Mouse (Mus musculus): ENCODE data around the gene Nrxn1. TPM values are rescaled to one million over a fixed set of nuclear protein-coding genes. Genes with fewer than 3 reads are reported as not detected.
A peak's percentile ranks its signal among the peaks of the same experiment; 100 is the strongest.

Nrxn1 gene
- polyA plus RNA-seq, 1 experiment from 2014 or later: 109 TPM

- no peaks in the 10 kb centered on the region for H3K4me1 ChIP-seq (replicated peaks)
- H3K36me3 ChIP-seq: no peaks in the 10 kb centered on the region
- no peak for ATAC-seq
- no peak overlapping the region for H3K4me2 ChIP-seq (replicated peaks)
- no peak overlapping the region for H3K4me3 ChIP-seq (replicated peaks)
- no peak overlapping the region for H3K27ac ChIP-seq
- H3K27me3 ChIP-seq: no peaks in the 10 kb centered on the region
- H3K9ac ChIP-seq (replicated peaks): no peak overlapping the region
- H3K9me3 ChIP-seq: no peaks in the 10 kb centered on the region
Observed at GRCm38 (mm10) chr17:90443067-90443466, 649.8 kb downstream of the Nrxn1 start.

GRCm38 (mm10) chr17:90435836-90436235 is 657.0 kb downstream of the Nrxn1 start:
- Histone ChIP-seq H3K4me1 (replicated peaks) (no peaks in the 10 kb centered on the region), H3K9ac (replicated peaks) (no peak overlapping the region), H3K4me3 (replicated peaks) (no peak overlapping the region), H3K4me2 (replicated peaks) (no peak overlapping the region), H3K9me3 (no peaks in the 10 kb centered on the region), H3K27me3 (no peaks in the 10 kb centered on the region), H3K27ac (no peak overlapping the region), H3K36me3 (no peaks in the 10 kb centered on the region)
- no peak for ATAC-seq

GRCm38 (mm10) chr17:90435371-90435770 is 657.5 kb downstream of the Nrxn1 start:
- Histone ChIP-seq H3K4me3 (replicated peaks) (no peak overlapping the region), H3K9me3 (no peaks in the 10 kb centered on the region), H3K27me3 (no peaks in the 10 kb centered on the region), H3K4me1 (replicated peaks) (no peaks in the 10 kb centered on the region), H3K9ac (replicated peaks) (no peak overlapping the region), H3K36me3 (no peaks in the 10 kb centered on the region), H3K4me2 (replicated peaks) (no peak overlapping the region), H3K27ac (no peak overlapping the region)
- 82% methylated on average over 2 of the region's 2 CpGs for WGBS
- no peak for ATAC-seq

GRCm38 (mm10) chr17:90430211-90430610 is 662.7 kb downstream of the Nrxn1 start:
- no peak overlapping the region for H3K9ac ChIP-seq (replicated peaks)
- H3K27ac ChIP-seq: no peak overlapping the region
- H3K4me1 ChIP-seq (replicated peaks): no peaks in the 10 kb centered on the region
- no peaks in the 10 kb centered on the region for H3K36me3 ChIP-seq
- H3K4me2 ChIP-seq (replicated peaks): no peak overlapping the region
- 83% methylated on average over 1 of the region's 1 CpGs for WGBS
- ATAC-seq: no peak
- H3K27me3 ChIP-seq: no peaks in the 10 kb centered on the region
- H3K9me3 ChIP-seq: no peaks in the 10 kb centered on the region
- no peak overlapping the region for H3K4me3 ChIP-seq (replicated peaks)

- Histone ChIP-seq H3K4me3 (replicated peaks) (no peak overlapping the region), H3K9me3 (no peaks in the 10 kb centered on the region), H3K9ac (replicated peaks) (no peak overlapping the region), H3K27ac (no peak overlapping the region), H3K4me2 (replicated peaks) (no peak overlapping the region), H3K27me3 (no peaks in the 10 kb centered on the region), H3K4me1 (replicated peaks) (no peaks in the 10 kb centered on the region), H3K36me3 (no peaks in the 10 kb centered on the region)
- ATAC-seq: no peak
- WGBS: 83% methylated on average over 3 of the region's 3 CpGs
Observed at GRCm38 (mm10) chr17:90425974-90426373, 666.9 kb downstream of the Nrxn1 start.

GRCm38 (mm10) chr17:90422591-90422990 is 670.3 kb downstream of the Nrxn1 start:
- ATAC-seq: no peak
- WGBS: 89% methylated on average over 3 of the region's 3 CpGs
- H3K36me3 ChIP-seq: no peaks in the 10 kb centered on the region

GRCm38 (mm10) chr17:90420757-90421156 is 672.1 kb downstream of the Nrxn1 start:
- no peak for ATAC-seq
- H3K9ac ChIP-seq (replicated peaks): no peak overlapping the region
- WGBS: 94% methylated on average over 2 of the region's 2 CpGs

More at GRCm38 (mm10) chr17:90422591-90422990, 670.3 kb downstream of the Nrxn1 start:
- no peak overlapping the region for H3K9ac ChIP-seq (replicated peaks)
- H3K9me3 ChIP-seq: no peaks in the 10 kb centered on the region
- no peaks in the 10 kb centered on the region for H3K27me3 ChIP-seq
- H3K4me2 ChIP-seq (replicated peaks): no peak overlapping the region
- H3K27ac ChIP-seq: no peak overlapping the region
- no peak overlapping the region for H3K4me3 ChIP-seq (replicated peaks)
- 0 out of 2 replicates have a peak, but pooled peaks cover 2% of the 10 kb centered on the region for H3K4me1 ChIP-seq (replicated peaks)

GRCm38 (mm10) chr17:90419615-90420014 is 673.3 kb downstream of the Nrxn1 start:
- 80% methylated on average over 1 of the region's 1 CpGs for WGBS
- no peaks in the 10 kb centered on the region for H3K27me3 ChIP-seq
- H3K9ac ChIP-seq (replicated peaks): no peak overlapping the region
- no peak overlapping the region for H3K4me2 ChIP-seq (replicated peaks)
- H3K4me1 ChIP-seq (replicated peaks): 0 out of 2 replicates have a peak, but pooled peaks cover 2% of the 10 kb centered on the region
- H3K4me3 ChIP-seq (replicated peaks): no peak overlapping the region
- H3K9me3 ChIP-seq: no peaks in the 10 kb centered on the region
- no peak overlapping the region for H3K27ac ChIP-seq
- no peaks in the 10 kb centered on the region for H3K36me3 ChIP-seq
- ATAC-seq: no peak

More at GRCm38 (mm10) chr17:90420757-90421156, 672.1 kb downstream of the Nrxn1 start:
- H3K4me1 ChIP-seq (replicated peaks): 0 out of 2 replicates have a peak, but pooled peaks cover 2% of the 10 kb centered on the region
- H3K27ac ChIP-seq: no peak overlapping the region
- H3K27me3 ChIP-seq: no peaks in the 10 kb centered on the region
- H3K4me3 ChIP-seq (replicated peaks): no peak overlapping the region
- H3K9me3 ChIP-seq: no peaks in the 10 kb centered on the region
- no peaks in the 10 kb centered on the region for H3K36me3 ChIP-seq
- no peak overlapping the region for H3K4me2 ChIP-seq (replicated peaks)

- no peak overlapping the region for H3K4me2 ChIP-seq (replicated peaks)
- no peak overlapping the region for H3K4me3 ChIP-seq (replicated peaks)
- ATAC-seq: no peak
- peaks cover 1% of the 10 kb centered on the region; the same call in 1 of the 2 replicates for H3K4me1 ChIP-seq (replicated peaks)
- H3K36me3 ChIP-seq: no peaks in the 10 kb centered on the region
- H3K9me3 ChIP-seq: no peaks in the 10 kb centered on the region
- H3K27ac ChIP-seq: no peak overlapping the region
- no peaks in the 10 kb centered on the region for H3K27me3 ChIP-seq
- no peak overlapping the region for H3K9ac ChIP-seq (replicated peaks)
Observed at GRCm38 (mm10) chr17:90396357-90396756, 696.5 kb downstream of the Nrxn1 start.

GRCm38 (mm10) chr17:90394606-90395005 is 698.3 kb downstream of the Nrxn1 start:
- WGBS: 88% methylated on average over 6 of the region's 6 CpGs
- H3K36me3 ChIP-seq: no peaks in the 10 kb centered on the region
- no peak overlapping the region for H3K9ac ChIP-seq (replicated peaks)
- no peak overlapping the region for H3K27ac ChIP-seq
- H3K9me3 ChIP-seq: no peaks in the 10 kb centered on the region
- no peak overlapping the region for H3K4me3 ChIP-seq (replicated peaks)
- H3K4me2 ChIP-seq (replicated peaks): no peak overlapping the region
- no peaks in the 10 kb centered on the region for H3K27me3 ChIP-seq
- H3K4me1 ChIP-seq (replicated peaks): peaks cover 15% of the 10 kb centered on the region
- no peak for ATAC-seq

- ATAC-seq: no peak
- Histone ChIP-seq H3K27ac (no peak overlapping the region), H3K36me3 (no peaks in the 10 kb centered on the region), H3K4me2 (replicated peaks) (no peak overlapping the region), H3K4me1 (replicated peaks) (peaks cover 15% of the 10 kb centered on the region), H3K9me3 (no peaks in the 10 kb centered on the region), H3K9ac (replicated peaks) (no peak overlapping the region), H3K27me3 (no peaks in the 10 kb centered on the region), H3K4me3 (replicated peaks) (no peak overlapping the region)
- WGBS: 96% methylated on average over 1 of the region's 1 CpGs
Observed at GRCm38 (mm10) chr17:90392751-90393150, 700.1 kb downstream of the Nrxn1 start.

- no peak overlapping the region for H3K4me3 ChIP-seq (replicated peaks)
- H3K27ac ChIP-seq: peak overlapping the region; percentile 52; the same call in 1 of the 2 replicates
- 0 out of 2 replicates have a peak, but pooled peaks have one; percentile 68 for ATAC-seq
- H3K9me3 ChIP-seq: no peaks in the 10 kb centered on the region
- H3K4me1 ChIP-seq (replicated peaks): peaks cover 15% of the 10 kb centered on the region
- no peak overlapping the region for H3K9ac ChIP-seq (replicated peaks)
- H3K27me3 ChIP-seq: no peaks in the 10 kb centered on the region
- 13% methylated on average over 7 of the region's 7 CpGs for WGBS
- no peaks in the 10 kb centered on the region for H3K36me3 ChIP-seq
- H3K4me2 ChIP-seq (replicated peaks): no peak overlapping the region
Observed at GRCm38 (mm10) chr17:90390316-90391212, 702.3 kb downstream of the Nrxn1 start.

Data from midbrain, embryonic 13.5 days (tissue).